Mouse (Mus musculus): ENCODE measurements at regions not wholly inside any gene's neighbourhood (a gene's known extent, or its start where the extent isn't known, plus 50 kb on each side); places are given as distances from the start of the nearest gene placed in this dataset.
A peak's percentile ranks its signal among the peaks of the same experiment; 100 is the strongest.

DNA sequence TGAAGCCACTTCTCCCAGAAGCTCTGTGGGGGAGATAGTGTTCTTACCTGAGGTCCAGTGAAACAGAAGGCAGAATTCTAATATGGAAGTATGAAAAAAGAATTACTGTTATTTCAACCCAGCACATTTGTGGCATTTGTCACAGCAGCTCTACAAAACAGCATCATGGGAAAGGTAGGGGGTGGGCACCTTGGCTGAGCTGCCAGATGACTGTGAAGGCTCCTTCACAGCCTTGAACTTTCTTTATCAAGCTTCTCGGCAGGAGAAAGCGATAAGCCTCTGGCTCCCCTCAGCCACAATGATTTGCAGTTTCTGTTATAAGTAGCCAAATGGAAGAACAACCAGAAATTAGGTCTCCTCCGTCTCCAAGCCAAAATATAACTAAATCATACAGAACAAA, 249.5 kb downstream of the Spry2 start:
- 88% methylated on average over 3 of the region's 3 CpGs for WGBS
- DNase-seq (ENCODE audit: low read depth, low spot score) = no peak

DNA sequence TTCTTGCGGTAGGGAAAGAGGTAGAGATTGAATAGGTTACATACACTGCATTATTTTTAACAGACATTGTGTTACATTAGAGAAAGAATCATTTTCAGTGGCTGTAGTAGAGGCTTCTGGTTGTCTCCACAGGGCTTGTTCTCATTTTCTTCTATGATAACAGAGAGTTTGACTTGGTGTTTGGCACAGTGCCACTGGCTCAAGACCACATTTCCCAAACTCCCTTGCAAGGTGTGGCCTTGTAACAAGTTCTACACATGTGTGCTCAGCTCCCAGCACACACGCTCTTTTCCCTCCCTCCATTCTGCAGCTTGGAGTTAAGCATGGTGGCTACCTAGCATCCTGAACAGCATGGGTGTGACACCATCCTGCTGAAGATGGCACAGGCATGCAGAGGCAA, 252.2 kb downstream of the Spry2 start:
- WGBS = 92% methylated on average over 2 of the region's 2 CpGs
- no peak for DNase-seq (ENCODE audit: low read depth, low spot score)

- 95% methylated on average over 7 of the region's 7 CpGs for WGBS
- no peak for DNase-seq (ENCODE audit: low read depth, low spot score)
These were observed 253.2 kb downstream of the Spry2 start for GRCm38 (mm10) chr14:105643285-105643957.

- WGBS = 73% methylated on average over 4 of the region's 4 CpGs
- DNase-seq (ENCODE audit: low read depth, low spot score) = no peak
These were observed 264.3 kb downstream of the Spry2 start for GRCm38 (mm10) chr14:105632335-105632734.

DNA sequence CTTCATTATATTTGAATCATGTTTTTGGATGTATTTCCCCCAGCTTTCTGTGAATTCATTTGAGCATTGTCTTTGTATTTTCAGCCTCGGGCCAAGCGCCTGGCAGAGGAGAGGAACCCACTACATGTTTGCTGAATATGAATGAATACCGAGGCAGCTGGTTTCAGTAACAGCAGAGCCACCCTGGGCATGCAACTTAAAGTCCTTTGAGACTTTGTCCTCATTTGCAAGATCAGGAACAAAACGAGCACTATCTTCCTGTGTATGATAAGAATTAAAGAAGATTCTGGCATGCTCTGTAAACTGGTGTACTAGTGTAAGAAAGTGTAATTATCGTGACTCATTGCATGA, 265.0 kb downstream of the Spry2 start:
- no peak for DNase-seq (ENCODE audit: low read depth, low spot score)
- 76% methylated on average over 5 of the region's 5 CpGs for WGBS

GRCm38 (mm10) chr14:105630867-105631680, 265.5 kb downstream of the Spry2 start:
- DNase-seq (ENCODE audit: low read depth, low spot score) = no peak
- 94% methylated on average over 9 of the region's 9 CpGs for WGBS

- DNase-seq (ENCODE audit: low read depth, low spot score) = no peak
- WGBS = 91% methylated on average over 5 of the region's 5 CpGs
These were observed 266.2 kb downstream of the Spry2 start for GRCm38 (mm10) chr14:105630444-105630843.

- DNase-seq (ENCODE audit: low read depth, low spot score) = no peak
- 79% methylated on average over 3 of the region's 3 CpGs for WGBS
These were observed 267.9 kb downstream of the Spry2 start for GRCm38 (mm10) chr14:105628673-105629072.

GRCm38 (mm10) chr14:105624387-105624786, 272.2 kb downstream of the Spry2 start:
- DNase-seq (ENCODE audit: low read depth, low spot score) = no peak
- 84% methylated on average over 7 of the region's 7 CpGs for WGBS

DNA sequence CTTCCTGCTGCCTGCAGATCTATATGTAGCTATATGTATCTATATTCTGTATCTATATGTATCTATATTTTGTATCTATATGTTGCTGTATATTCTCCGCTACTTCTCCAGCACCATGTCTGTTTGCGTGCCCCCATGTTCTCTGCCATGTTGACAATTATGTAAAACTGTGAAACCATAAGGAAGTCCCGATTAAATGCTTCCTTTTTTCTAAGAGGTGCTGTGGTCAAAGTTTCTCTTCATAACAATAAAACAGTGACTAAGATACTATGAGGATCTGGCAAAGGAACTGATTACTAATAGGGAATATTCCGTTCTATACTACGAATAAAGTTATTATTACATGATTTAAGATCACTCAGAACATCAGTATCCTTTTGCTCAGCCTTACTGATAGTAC, 274.5 kb downstream of the Spry2 start:
- no peak for DNase-seq (ENCODE audit: low read depth, low spot score)
- WGBS = 71% methylated on average over 5 of the region's 5 CpGs

GRCm38 (mm10) chr14:105621124-105621523, 275.5 kb downstream of the Spry2 start:
- 47% methylated on average over 6 of the region's 6 CpGs for WGBS

GRCm38 (mm10) chr14:105619449-105619848, 277.2 kb downstream of the Spry2 start:
- no peak for DNase-seq (ENCODE audit: low read depth, low spot score)
- 17% methylated on average over 8 of the region's 8 CpGs for WGBS

More at GRCm38 (mm10) chr14:105621124-105621523, 275.5 kb downstream of the Spry2 start:
- no peak for DNase-seq (ENCODE audit: low read depth, low spot score)

DNA sequence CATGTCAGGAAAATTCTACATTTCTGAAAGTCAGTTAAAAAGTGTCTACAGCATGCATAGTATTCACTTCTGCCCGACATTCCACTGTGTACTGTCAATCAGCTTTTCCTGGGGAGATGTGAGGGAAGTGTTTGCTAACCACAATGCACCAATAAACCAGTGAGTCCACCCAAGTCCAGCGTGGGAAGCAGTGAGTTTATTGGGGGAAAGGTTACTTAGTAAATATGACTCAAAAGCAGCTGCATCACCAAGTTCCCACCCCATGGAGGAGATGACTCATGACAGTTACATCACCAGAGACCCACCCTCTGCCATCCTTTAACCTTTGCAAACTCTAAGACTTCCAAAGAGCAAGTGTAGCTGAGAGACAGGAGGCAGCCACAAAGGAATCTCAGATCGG, 280.9 kb downstream of the Spry2 start:
- 24% methylated on average over 3 of the region's 3 CpGs for WGBS
- DNase-seq (ENCODE audit: low read depth, low spot score) = peak; percentile 88

DNA sequence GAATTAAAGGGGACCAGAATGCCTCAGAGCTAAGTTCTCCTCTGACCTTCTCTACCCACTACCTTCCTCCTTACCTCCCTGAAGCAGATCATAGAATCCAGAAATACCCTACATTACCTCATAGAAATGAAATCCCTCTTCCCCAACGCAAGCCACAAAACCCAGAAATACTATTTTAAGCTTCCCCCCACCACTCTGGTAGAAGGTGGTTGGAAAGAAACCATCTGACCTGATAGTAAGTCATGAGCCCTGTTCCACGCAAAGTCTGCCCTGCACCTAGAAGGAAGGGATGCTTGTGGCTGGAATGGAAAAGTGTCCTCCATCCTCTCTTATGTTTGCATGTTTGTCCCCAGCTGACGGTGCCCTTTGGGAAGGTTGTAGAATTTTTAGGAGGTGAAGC, 283.8 kb downstream of the Spry2 start:
- DNase-seq (ENCODE audit: low read depth, low spot score) = no peak

DNA sequence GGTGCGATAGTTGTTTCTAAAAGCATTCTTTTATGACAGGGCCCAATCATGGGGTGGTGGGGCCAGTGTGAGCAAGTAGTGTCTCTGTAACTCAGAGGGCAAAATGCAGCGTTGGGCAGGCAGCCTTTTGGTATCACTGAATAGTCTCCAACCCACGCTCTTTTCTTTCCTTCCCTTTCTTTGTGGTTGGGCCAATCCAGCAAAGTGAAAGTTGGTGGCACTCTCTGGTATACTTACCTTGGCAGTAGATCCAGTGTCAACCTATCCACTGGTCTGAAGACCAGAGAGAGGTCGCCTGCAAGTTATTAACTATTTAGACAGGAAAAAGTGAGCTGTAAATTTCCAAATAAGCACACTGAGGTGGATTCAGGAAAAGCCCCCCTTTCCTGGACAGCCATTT, 287.8 kb downstream of the Spry2 start:
- DNase-seq (ENCODE audit: low read depth, low spot score) = no peak
- 49% methylated on average over 4 of the region's 4 CpGs for WGBS

More for the DNA sequence above, 283.8 kb downstream of the Spry2 start:
- 90% methylated on average over 3 of the region's 3 CpGs for WGBS

DNA sequence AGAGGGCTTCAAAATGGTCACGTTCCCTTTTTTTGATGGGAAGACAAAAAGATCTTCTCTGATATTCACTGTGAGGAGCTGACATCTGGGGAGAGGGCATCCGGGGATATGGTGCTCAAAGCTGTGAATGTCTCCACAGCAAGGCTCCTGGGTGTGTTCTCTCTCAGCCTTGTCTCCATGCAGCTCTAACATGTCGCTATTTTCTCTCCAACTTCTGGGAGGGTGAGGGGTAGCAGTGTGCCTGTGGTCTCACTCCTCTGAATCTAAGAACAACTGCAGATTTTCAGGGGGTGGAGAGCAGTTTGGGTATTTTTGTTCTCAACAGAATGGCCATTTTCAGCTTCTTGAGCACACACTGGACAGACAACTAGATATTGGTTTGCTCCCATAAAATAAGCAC, 290.1 kb downstream of the Spry2 start:
- 83% methylated on average over 3 of the region's 3 CpGs for WGBS

GRCm38 (mm10) chr14:105604451-105604850, 292.2 kb downstream of the Spry2 start:
- DNase-seq (ENCODE audit: low read depth, low spot score) = no peak
- 73% methylated on average over 6 of the region's 6 CpGs for WGBS

More for the DNA sequence above, 290.1 kb downstream of the Spry2 start:
- no peak for DNase-seq (ENCODE audit: low read depth, low spot score)

GRCm38 (mm10) chr14:105603047-105603461, 293.6 kb downstream of the Spry2 start:
- DNase-seq (ENCODE audit: low read depth, low spot score) = no peak
- 65% methylated on average over 6 of the region's 6 CpGs for WGBS

- no peak for DNase-seq (ENCODE audit: low read depth, low spot score)
- WGBS = 96% methylated on average over 24 of the region's 24 CpGs
These were observed 296.8 kb downstream of the Spry2 start for GRCm38 (mm10) chr14:105599550-105600453.

- WGBS = 74% methylated on average over 7 of the region's 7 CpGs
- DNase-seq (ENCODE audit: low read depth, low spot score) = no peak
These were observed 306.9 kb downstream of the Spry2 start for GRCm38 (mm10) chr14:105589751-105590150.
